Mouse (Mus musculus): ENCODE measurements around the gene Nf1.

- TF ChIP-seq CTCF (IDR thresholded peaks at IDR 0.05; ENCODE audit: low read depth): peak; percentile 37
- no peak for TF ChIP-seq EP300 (IDR thresholded peaks at IDR 0.05; ENCODE audit: low read depth)
These were observed 289.2 kb downstream of the Nf1 start for GRCm38 (mm10) chr11:79628716-79629115.

Data from heart, postnatal 0 days (tissue).